Mouse (Mus musculus): Measurements from ENCODE around the gene Vmn1r3.
"Not testable (repeated sequence)": the region's sequence is repeated elsewhere in the genome, so short reads cannot be mapped to it uniquely, and the experiment has no call there.

DNA sequence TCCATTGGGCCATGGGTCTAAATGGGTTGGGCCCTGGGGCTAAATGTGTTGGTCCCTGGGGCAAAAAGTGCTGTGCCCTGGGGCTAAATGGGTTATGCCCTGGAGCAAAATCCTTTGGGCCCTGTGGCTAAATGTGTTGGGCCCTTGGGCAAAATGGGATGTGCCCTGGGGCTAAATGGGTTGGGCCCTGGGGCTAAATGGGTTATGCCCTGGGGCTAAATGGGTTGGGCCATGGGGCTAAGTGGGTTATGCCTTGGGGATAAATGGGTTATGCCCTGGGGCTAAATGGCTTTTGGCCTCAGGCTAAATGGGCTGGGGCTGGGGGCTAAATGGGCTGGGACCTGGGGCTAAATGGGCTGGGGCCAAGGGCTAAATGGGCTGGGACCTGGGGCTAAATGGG lies 20.7 kb downstream of the Vmn1r3 start:
- TF ChIP-seq CTCF (IDR thresholded peaks at IDR 0.05; ENCODE audit: insufficient read depth, low read length); POLR2A (IDR thresholded peaks at IDR 0.05; ENCODE audit: borderline replicate concordance, extremely low read depth, low read depth, low read length): not testable (repeated sequence)

Measured in lung, adult 2 months (tissue).